Mouse (Mus musculus) liver, embryonic 14.5 days (tissue): ENCODE data around the gene Nin. TPM values are rescaled to one million over a fixed set of nuclear protein-coding genes. Genes with fewer than 3 reads are reported as not detected.

Experiments used
- ATAC-seq: fragments of 200-750 bp; cut with Nextera tagmentation; 2 replicates; pipeline ENCODE4 v1.8.0; 2017; ENCODE audit warnings: moderate number of reproducible peaks, mild to moderate bottlenecking, moderate library complexity; ENCODE audit not compliant: insufficient read depth
- DNase-seq, 3 experiments: peaks; one replicate each; pipeline ENCODE4 v3.0.0-alpha.2; 2012 to 2013; ENCODE audit warnings: low read depth in 3 of 3, low spot score in 3 of 3
- H3K27ac ChIP-seq: fragments of 300-500 bp; sonication (generic); 2 replicates; pipeline ENCODE4 v1.5.1; 2014; ENCODE audit warnings: moderate library complexity, mild to moderate bottlenecking, control low read depth, inconsistent platforms
- H3K27me3 ChIP-seq: fragments of 300-500 bp; sonication (generic); 2 replicates; pipeline ENCODE4 v1.6.1; 2014; ENCODE audit warnings: mild to moderate bottlenecking, low read length, moderate library complexity; ENCODE audit not compliant: control insufficient read depth, insufficient read depth
- H3K36me3 ChIP-seq: fragments of 300-500 bp; sonication (generic); replicated peaks from 2 replicates; pipeline ENCODE4 v1.6.1; 2014; ENCODE audit warnings: low read depth; ENCODE audit not compliant: control insufficient read depth, insufficient read depth
- H3K4me1 ChIP-seq, 2 experiments: fragments of 200-500 bp in 1 of 2; fragments of 300-500 bp in 1 of 2; sonication (generic) in 1 of 2; replicated peaks; 2 replicates each; pipeline ENCODE4 v1.6.1; 2012 to 2014; ENCODE audit warnings: antibody characterized with exemption in 1 of 2, inconsistent platforms in 1 of 2, low read length in 1 of 2; ENCODE audit not compliant: control insufficient read depth in 2 of 2, insufficient read depth in 2 of 2
- H3K4me2 ChIP-seq: fragments of 300-500 bp; sonication (generic); 2 replicates; pipeline ENCODE4 v1.6.1; 2014; ENCODE audit warnings: low read depth, mild to moderate bottlenecking, control low read depth, moderate library complexity
- H3K4me3 ChIP-seq, 2 experiments: fragments of 200-500 bp in 1 of 2; fragments of 300-500 bp in 1 of 2; sonication (generic) in 1 of 2; 2 replicates each; pipeline ENCODE4 v1.5.1; 2012 to 2014; ENCODE audit warnings: low read depth in 2 of 2, low read length in 2 of 2, mild to moderate bottlenecking in 2 of 2, control low read depth in 1 of 2, inconsistent platforms in 1 of 2, moderate library complexity in 1 of 2; ENCODE audit not compliant: insufficient read depth in 1 of 2
- H3K9ac ChIP-seq: fragments of 300-500 bp; sonication (generic); replicated peaks from 2 replicates; pipeline ENCODE4 v1.6.1; 2014; ENCODE audit warnings: mild to moderate bottlenecking, control low read depth, moderate library complexity
- H3K9me3 ChIP-seq: fragments of 300-500 bp; sonication (generic); 2 replicates; pipeline ENCODE4 v1.6.1; 2016; ENCODE audit warnings: low read length, mixed read lengths; ENCODE audit not compliant: control insufficient read depth
- CTCF ChIP-seq: IDR thresholded peaks from 2 replicates; pipeline ENCODE4 v1.5.1; 2016; ENCODE audit warnings: antibody characterized with exemption, low read depth, control low read depth
- EP300 ChIP-seq: IDR thresholded peaks from 2 replicates; pipeline ENCODE4 v1.6.1; 2016; ENCODE audit warnings: antibody characterized with exemption, low read depth
- WGBS: fragments of 180-500 bp; shearing (Covaris S2); extraction: QIAGEN DNeasy Blood & Tissue Kit; methylation state at CpG from one replicate; pipeline ENCODE4 v1.1.7; 2014; ENCODE audit not compliant: insufficient replicate concordance; 5-methylcytosine and 5-hydroxymethylcytosine counted together
- polyA plus RNA-seq, 2 experiments: library from polyadenylated mRNA; depleted of rRNA in 1 of 2; stranded (reverse) in 1 of 2; unstranded in 1 of 2; fragments of >200 nt; fragmentation: Nextera tagmentation in 1 of 2; extraction: Ambion mirVana in 1 of 2; gene quantifications; 2 replicates each; pipeline versions ENCODE4 v1.2.1 to v1.2.3; 2012 to 2014

Gene Nin
- polyA plus RNA-seq, 2 experiments, result 2.8 to 3.9 TPM

- ATAC-seq, result no peak
- Histone ChIP-seq H3K27me3 (peaks cover 5% of the 10 kb centered on the region), H3K27ac (no peak overlapping the region), H3K9ac (no peak overlapping the region), H3K4me1 (peaks cover 2 to 7% of the 10 kb centered on the region in 2 experiments; a peak in 2 of 4 replicates), H3K4me2 (no peak overlapping the region), H3K9me3 (no peaks in the 10 kb centered on the region), H3K4me3 (no peak overlapping the region), H3K36me3 (no peaks in the 10 kb centered on the region)
- WGBS, result 46% methylated on average over 6 of the region's 6 CpGs
- no peak for TF ChIP-seq EP300
- DNase-seq, result no peak
Measured at GRCm38 (mm10) chr12:70105885-70106284, 7.6 kb downstream of the Nin start.

- H3K9ac ChIP-seq, result no peak overlapping the region
- DNase-seq, result no peak
- H3K36me3 ChIP-seq, result no peaks in the 10 kb centered on the region
- H3K9me3 ChIP-seq, result no peaks in the 10 kb centered on the region
- 56% methylated on average over 5 of the region's 5 CpGs for WGBS
- peaks cover 0 to 1% of the 10 kb centered on the region in 2 experiments; a peak in 1 of 4 replicates for H3K4me1 ChIP-seq
- H3K4me2 ChIP-seq, result no peak overlapping the region
- no peaks in the 10 kb centered on the region; the same call in 1 of the 2 replicates for H3K27me3 ChIP-seq
- no peak overlapping the region for H3K4me3 ChIP-seq
- H3K27ac ChIP-seq, result no peak overlapping the region
- no peak for ATAC-seq
- no peak for TF ChIP-seq CTCF
- TF ChIP-seq EP300, result no peak
Measured at GRCm38 (mm10) chr12:70104776-70105420, 8.6 kb downstream of the Nin start.

- ATAC-seq (no peak), DNase-seq (no peak)
- H3K4me2 ChIP-seq, result no peak overlapping the region
- H3K36me3 ChIP-seq, result no peaks in the 10 kb centered on the region
- no peaks in the 10 kb centered on the region for H3K4me1 ChIP-seq
- H3K4me3 ChIP-seq, result no peak overlapping the region
- TF ChIP-seq EP300, result no peak
- no peak for TF ChIP-seq CTCF
- H3K9ac ChIP-seq, result no peak overlapping the region
- H3K9me3 ChIP-seq, result no peaks in the 10 kb centered on the region
- no peaks in the 10 kb centered on the region; the same call in 1 of the 2 replicates for H3K27me3 ChIP-seq
- WGBS, result 71% methylated on average over 4 of the region's 4 CpGs
- no peak overlapping the region for H3K27ac ChIP-seq
Measured at GRCm38 (mm10) chr12:70104199-70104598, 9.3 kb downstream of the Nin start.

DNA sequence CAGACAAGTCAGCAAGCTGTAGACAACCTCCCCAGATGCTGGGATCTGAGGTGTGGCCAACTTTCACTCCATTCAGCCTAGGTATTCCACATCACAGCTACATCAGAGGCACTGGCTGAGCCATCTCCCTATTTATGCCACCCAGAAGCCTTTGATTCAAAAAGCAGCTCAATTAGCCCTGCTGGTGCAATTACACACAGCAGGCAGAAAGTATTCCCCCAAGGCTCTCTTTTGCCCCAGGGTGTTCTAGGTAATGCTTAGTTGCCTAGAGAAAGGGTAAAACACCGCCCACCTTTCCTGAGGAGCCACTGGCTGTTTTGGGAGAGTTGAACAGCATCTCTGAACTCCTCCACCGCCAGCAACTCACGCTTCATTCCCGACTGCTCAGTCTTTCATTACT, 10.3 kb downstream of the Nin start:
- WGBS, result 81% methylated on average over 4 of the region's 4 CpGs
- no peaks in the 10 kb centered on the region for H3K27me3 ChIP-seq
- TF ChIP-seq CTCF (no peak), EP300 (no peak)

DNA sequence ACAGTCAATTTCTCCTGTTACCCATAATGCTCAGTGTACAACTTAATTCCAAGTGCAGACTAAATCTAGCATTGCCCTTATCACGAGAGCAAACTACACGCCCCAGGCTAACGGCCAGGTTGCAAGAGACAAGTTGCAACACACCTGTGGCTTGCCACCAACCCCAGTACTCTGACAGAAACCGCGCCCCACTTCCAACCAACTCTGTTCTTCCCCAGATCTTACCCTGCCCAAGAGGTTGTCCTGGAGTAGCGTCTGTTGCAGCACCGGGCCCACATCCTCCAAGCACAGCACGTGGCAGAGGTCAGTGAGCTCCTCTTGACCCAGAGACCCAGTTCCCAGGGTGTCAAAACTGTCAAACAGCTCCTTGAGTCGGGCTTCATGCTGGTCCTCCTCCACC, 11.1 kb downstream of the Nin start:
- H3K27ac ChIP-seq, result no peak overlapping the region
- no peaks in the 10 kb centered on the region for H3K36me3 ChIP-seq
- TF ChIP-seq EP300, result no peak
- TF ChIP-seq CTCF, result no peak
- no peak for ATAC-seq
- H3K4me3 ChIP-seq, result no peak overlapping the region
- H3K9me3 ChIP-seq, result no peaks in the 10 kb centered on the region
- H3K4me2 ChIP-seq, result no peak overlapping the region
- DNase-seq, result no peak
- H3K4me1 ChIP-seq, result no peaks in the 10 kb centered on the region
- no peaks in the 10 kb centered on the region for H3K27me3 ChIP-seq
- 61% methylated on average over 9 of the region's 9 CpGs for WGBS
- H3K9ac ChIP-seq, result no peak overlapping the region

More for the DNA sequence above, 10.3 kb downstream of the Nin start:
- Histone ChIP-seq H3K4me3 (no peak overlapping the region), H3K27ac (no peak overlapping the region), H3K9me3 (no peaks in the 10 kb centered on the region), H3K4me2 (no peak overlapping the region), H3K4me1 (no peaks in the 10 kb centered on the region), H3K9ac (no peak overlapping the region), H3K36me3 (no peaks in the 10 kb centered on the region)
- no peak for ATAC-seq
- DNase-seq, result no peak
